Mouse (Mus musculus) lung, embryonic 15.5 days (tissue): Measurements from ENCODE around the gene Cblb. TPM values are rescaled to one million over a fixed set of nuclear protein-coding genes. Genes with fewer than 3 reads are reported as not detected.

Experiments
- ATAC-seq: fragments of 200-750 bp; cut with Nextera tagmentation; 2 replicates; pipeline ENCODE4 v1.8.0; 2017; ENCODE audit warnings: moderate number of reproducible peaks, borderline replicate concordance; ENCODE audit not compliant: low FRiP score, low TSS enrichment; ENCODE audit errors: extremely low read depth
- H3K27ac ChIP-seq: fragments of 300-500 bp; sonication (generic); 2 replicates; pipeline ENCODE4 v1.5.1; 2015; ENCODE audit warnings: moderate library complexity, mild to moderate bottlenecking, inconsistent platforms
- H3K27me3 ChIP-seq: fragments of 300-500 bp; sonication (generic); 2 replicates; pipeline ENCODE4 v1.6.1; 2015; ENCODE audit warnings: inconsistent platforms
- H3K36me3 ChIP-seq: fragments of 300-500 bp; sonication (generic); 2 replicates; pipeline ENCODE4 v1.6.1; 2015; ENCODE audit warnings: inconsistent platforms
- H3K4me1 ChIP-seq: fragments of 300-500 bp; sonication (generic); 2 replicates; pipeline ENCODE4 v1.6.1; 2015; ENCODE audit warnings: inconsistent platforms
- H3K4me2 ChIP-seq: fragments of 300-500 bp; sonication (generic); 2 replicates; pipeline ENCODE4 v1.6.1; 2015; ENCODE audit warnings: inconsistent platforms, mild to moderate bottlenecking, moderate library complexity
- H3K4me3 ChIP-seq: fragments of 300-500 bp; sonication (generic); 2 replicates; pipeline ENCODE4 v1.5.1; 2015; ENCODE audit warnings: mild to moderate bottlenecking, inconsistent platforms
- H3K9ac ChIP-seq: fragments of 300-500 bp; sonication (generic); 2 replicates; pipeline ENCODE4 v1.6.1; 2015; ENCODE audit warnings: inconsistent platforms
- H3K9me3 ChIP-seq: fragments of 300-500 bp; sonication (generic); 2 replicates; pipeline ENCODE4 v1.6.1; 2016; ENCODE audit warnings: inconsistent platforms
- WGBS: fragments of 180-500 bp; shearing (Covaris S2); methylation state at CpG from one replicate; pipeline ENCODE4 v1.1.7; 2015; 5-methylcytosine and 5-hydroxymethylcytosine counted together
- polyA plus RNA-seq: library from polyadenylated mRNA; unstranded; fragments of >200 nt; fragmentation: Nextera tagmentation; extraction: Ambion mirVana; gene quantifications from 2 replicates; pipeline ENCODE4 v1.2.1, GENCODE M21; 2015

Cblb gene
- polyA plus RNA-seq, result 11.1 and 14.6 TPM in 2 replicates

DNA sequence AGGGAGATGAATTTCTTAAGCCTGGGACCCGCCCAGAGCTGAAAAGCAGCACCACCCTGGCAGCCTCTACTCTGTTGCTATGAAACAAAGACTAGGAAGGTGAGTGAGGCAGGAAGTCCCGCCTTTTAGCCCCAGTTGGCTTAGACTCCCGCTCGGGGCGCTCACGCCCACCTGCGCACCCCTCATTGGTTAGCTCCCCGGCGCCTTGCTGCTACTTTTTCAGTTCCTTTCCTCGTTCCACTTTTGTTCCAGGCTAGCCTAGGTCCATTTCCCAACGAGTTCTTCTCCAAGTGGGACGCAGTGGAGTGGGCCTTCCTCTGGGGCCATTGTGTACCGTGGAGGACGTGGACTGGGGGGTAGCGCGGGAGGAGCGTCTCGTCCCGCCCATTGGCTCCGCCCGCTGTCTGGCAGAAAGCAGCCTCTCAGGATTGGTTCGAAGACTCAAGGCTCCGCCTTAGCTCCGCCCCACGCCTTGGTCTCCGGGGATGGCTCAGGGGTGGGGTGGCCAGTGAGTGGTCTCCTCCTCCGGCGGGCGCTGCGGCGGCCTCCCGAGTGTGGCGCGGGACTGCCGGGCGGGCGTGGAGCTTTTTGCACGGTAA is at the start of gene Cblb:
Gene Cblb (plus strand): TSS at position 135 of the 599 bp plus-strand sequence.
- Histone ChIP-seq H3K4me2 (peak within 1 kb of the TSS; percentile 63), H3K36me3 (peaks cover 13% of the 10 kb centered on the region; the same call in 1 of the 2 replicates), H3K9me3 (no peaks in the 10 kb centered on the region), H3K4me1 (peaks cover 27% of the 10 kb centered on the region), H3K9ac (peak within 1 kb of the TSS; percentile 88), H3K27me3 (no peaks in the 10 kb centered on the region), H3K4me3 (peak within 1 kb of the TSS; percentile 89), H3K27ac (peak within 1 kb of the TSS; percentile 99)
- peak; percentile 99 for ATAC-seq
- under 1% methylated on average over 38 of the region's 38 CpGs for WGBS

GRCm38 (mm10) chr16:51985436-51985835 is 45.6 kb upstream of the Cblb start:
- H3K27me3 ChIP-seq, result no peaks in the 10 kb centered on the region
- H3K9ac ChIP-seq, result no peak overlapping the region
- H3K4me2 ChIP-seq, result no peak overlapping the region
- no peaks in the 10 kb centered on the region for H3K4me1 ChIP-seq
- 46% methylated on average over 8 of the region's 8 CpGs for WGBS
- H3K36me3 ChIP-seq, result no peaks in the 10 kb centered on the region
- H3K9me3 ChIP-seq, result no peaks in the 10 kb centered on the region
- H3K4me3 ChIP-seq, result no peak overlapping the region
- no peak overlapping the region for H3K27ac ChIP-seq
- no peak for ATAC-seq

GRCm38 (mm10) chr16:51986207-51986606 is 44.8 kb upstream of the Cblb start:
- H3K4me1 ChIP-seq, result no peaks in the 10 kb centered on the region
- H3K36me3 ChIP-seq, result no peaks in the 10 kb centered on the region
- no peak for ATAC-seq
- no peaks in the 10 kb centered on the region for H3K9me3 ChIP-seq
- no peak overlapping the region for H3K9ac ChIP-seq
- H3K4me2 ChIP-seq, result no peak overlapping the region
- H3K4me3 ChIP-seq, result no peak overlapping the region
- no peaks in the 10 kb centered on the region for H3K27me3 ChIP-seq
- WGBS, result 78% methylated on average over 3 of the region's 3 CpGs
- no peak overlapping the region for H3K27ac ChIP-seq

GRCm38 (mm10) chr16:51987085-51987620 is 43.9 kb upstream of the Cblb start:
- H3K36me3 ChIP-seq, result no peaks in the 10 kb centered on the region
- H3K27me3 ChIP-seq, result no peaks in the 10 kb centered on the region
- no peaks in the 10 kb centered on the region for H3K9me3 ChIP-seq
- 75% methylated on average over 4 of the region's 4 CpGs for WGBS
- H3K9ac ChIP-seq, result no peak overlapping the region
- H3K4me3 ChIP-seq, result no peak overlapping the region
- H3K27ac ChIP-seq, result no peak overlapping the region
- no peak overlapping the region for H3K4me2 ChIP-seq
- no peaks in the 10 kb centered on the region for H3K4me1 ChIP-seq
- ATAC-seq, result no peak

DNA sequence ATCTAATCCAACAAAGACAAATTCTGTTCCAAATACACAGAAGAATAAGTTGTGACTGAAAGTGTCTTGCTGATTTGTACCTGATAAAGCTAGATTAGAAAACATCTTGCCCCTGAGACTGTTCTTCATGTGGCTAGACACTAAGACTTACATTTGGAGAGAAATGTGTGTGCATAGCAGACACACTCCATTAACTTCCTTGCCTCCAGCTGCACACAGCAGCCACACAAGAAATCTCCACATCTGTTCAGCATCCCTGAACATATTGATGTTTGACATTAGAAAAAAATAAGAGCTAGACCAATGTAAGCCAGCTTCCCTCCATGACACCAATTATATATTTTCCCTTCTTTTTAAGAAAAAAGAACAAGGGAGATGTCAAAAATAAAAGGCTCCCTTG is 43.0 kb upstream of the Cblb start:
- Histone ChIP-seq H3K36me3 (no peaks in the 10 kb centered on the region), H3K9ac (no peak overlapping the region), H3K27me3 (no peaks in the 10 kb centered on the region), H3K4me2 (no peak overlapping the region), H3K27ac (no peak overlapping the region), H3K4me3 (no peak overlapping the region), H3K9me3 (no peaks in the 10 kb centered on the region), H3K4me1 (no peaks in the 10 kb centered on the region)
- ATAC-seq, result no peak

DNA sequence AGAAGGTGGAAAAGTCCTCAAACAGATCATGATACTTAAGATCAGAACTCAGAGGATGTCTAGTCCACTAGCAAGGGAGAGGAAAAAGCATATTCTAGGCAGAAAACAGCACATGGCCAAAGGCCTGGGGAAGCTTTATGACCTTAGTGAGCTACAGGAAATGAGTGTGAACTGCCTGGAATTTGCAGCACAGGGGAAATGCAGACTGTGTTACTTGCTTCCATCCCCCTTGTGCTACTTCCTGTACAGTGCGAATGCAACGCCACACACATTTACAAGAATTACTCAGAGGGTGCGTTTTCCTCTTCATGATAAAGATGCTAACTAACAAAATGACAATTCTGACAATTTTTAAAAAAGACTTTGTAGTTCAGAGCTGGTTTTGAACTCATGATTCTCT is 41.8 kb upstream of the Cblb start:
- Histone ChIP-seq H3K27ac (no peak overlapping the region), H3K9me3 (no peaks in the 10 kb centered on the region), H3K36me3 (no peaks in the 10 kb centered on the region), H3K4me3 (no peak overlapping the region), H3K27me3 (no peaks in the 10 kb centered on the region), H3K4me2 (no peak overlapping the region), H3K9ac (no peak overlapping the region), H3K4me1 (no peaks in the 10 kb centered on the region)
- WGBS, result 58% methylated on average over 3 of the region's 3 CpGs
- ATAC-seq, result no peak

GRCm38 (mm10) chr16:52000043-52000442 is 31.0 kb upstream of the Cblb start:
- Histone ChIP-seq H3K4me2 (no peak overlapping the region), H3K4me3 (no peak overlapping the region), H3K36me3 (no peaks in the 10 kb centered on the region), H3K9ac (no peak overlapping the region), H3K9me3 (no peaks in the 10 kb centered on the region), H3K27ac (no peak overlapping the region), H3K4me1 (no peaks in the 10 kb centered on the region), H3K27me3 (no peaks in the 10 kb centered on the region)
- no peak for ATAC-seq
- WGBS, result 80% methylated on average over 3 of the region's 3 CpGs

DNA sequence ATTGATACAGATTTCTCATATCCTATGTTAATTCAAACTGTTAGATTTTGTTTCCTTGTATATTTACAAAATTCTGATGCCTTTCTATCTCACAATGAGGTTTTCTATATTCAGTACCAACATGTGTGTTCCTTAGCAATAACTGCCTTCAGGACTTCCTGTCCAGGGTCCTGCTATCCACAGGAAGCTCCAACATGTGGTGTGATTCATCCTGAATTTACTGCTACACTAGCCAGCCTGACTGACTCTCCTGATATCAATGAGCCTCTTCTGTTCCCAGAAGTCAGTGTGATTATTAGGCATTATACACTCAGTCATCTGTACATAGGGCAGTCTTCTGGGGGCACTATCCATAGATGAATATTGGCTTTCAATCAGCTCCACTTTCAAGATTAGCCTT is 30.2 kb upstream of the Cblb start:
- H3K4me3 ChIP-seq, result no peak overlapping the region
- no peak overlapping the region for H3K27ac ChIP-seq
- H3K4me2 ChIP-seq, result no peak overlapping the region
- H3K4me1 ChIP-seq, result no peaks in the 10 kb centered on the region
- H3K36me3 ChIP-seq, result no peaks in the 10 kb centered on the region
- H3K9ac ChIP-seq, result no peak overlapping the region
- H3K9me3 ChIP-seq, result no peaks in the 10 kb centered on the region
- H3K27me3 ChIP-seq, result no peaks in the 10 kb centered on the region
- ATAC-seq, result no peak

DNA sequence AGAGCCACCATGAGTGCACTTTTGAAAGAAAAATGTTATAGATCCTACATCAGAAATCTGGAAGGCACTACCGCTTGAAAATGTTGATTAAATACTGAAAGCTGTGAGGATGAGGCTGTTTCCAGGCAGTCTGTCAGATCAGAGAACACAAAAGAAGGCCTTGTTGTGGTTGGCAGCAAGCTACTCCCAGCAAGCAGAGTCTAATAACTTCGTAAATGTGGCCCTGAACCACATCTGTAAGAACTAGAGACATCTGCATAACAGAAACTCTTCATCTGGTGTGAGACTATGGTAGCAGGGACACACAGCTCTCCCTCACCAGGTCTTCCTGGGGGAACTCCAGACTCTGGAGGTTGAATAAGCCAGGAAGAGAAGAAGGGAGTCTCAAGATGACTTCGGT is 24.0 kb upstream of the Cblb start:
- no peak overlapping the region for H3K4me3 ChIP-seq
- 76% methylated on average over 3 of the region's 3 CpGs for WGBS
- no peaks in the 10 kb centered on the region for H3K36me3 ChIP-seq
- no peak for ATAC-seq
- no peak overlapping the region for H3K27ac ChIP-seq
- no peaks in the 10 kb centered on the region for H3K27me3 ChIP-seq
- H3K9me3 ChIP-seq, result no peaks in the 10 kb centered on the region
- H3K9ac ChIP-seq, result no peak overlapping the region
- no peaks in the 10 kb centered on the region; the same call in 1 of the 2 replicates for H3K4me1 ChIP-seq
- no peak overlapping the region for H3K4me2 ChIP-seq

- WGBS, result 34% methylated on average over 2 of the region's 2 CpGs
- ATAC-seq, result no peak
- H3K27me3 ChIP-seq, result no peaks in the 10 kb centered on the region
These were observed 22.6 kb upstream of the Cblb start for GRCm38 (mm10) chr16:52008471-52008870.

DNA sequence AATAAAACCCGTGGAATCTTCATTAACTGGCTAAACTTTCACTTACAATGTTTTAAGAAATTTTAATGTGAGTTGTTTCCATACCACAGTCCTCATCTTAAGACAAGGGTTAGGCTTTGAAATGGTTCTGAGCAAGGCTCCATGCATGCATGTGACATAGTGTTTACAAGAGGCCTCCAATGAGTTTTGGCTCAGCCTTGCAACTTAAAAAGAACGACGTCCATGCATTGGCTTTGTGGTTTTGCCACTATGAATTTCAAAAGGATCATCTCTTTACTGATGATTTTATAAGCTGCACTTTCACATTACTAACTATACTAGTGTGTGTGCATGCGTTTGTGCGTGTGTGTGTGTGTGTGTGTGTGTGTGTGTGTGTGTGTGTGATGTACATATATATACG is 21.6 kb upstream of the Cblb start:
- no peak overlapping the region for H3K4me2 ChIP-seq
- no peak overlapping the region for H3K4me3 ChIP-seq
- no peak overlapping the region for H3K27ac ChIP-seq
- 85% methylated on average over 6 of the region's 6 CpGs for WGBS
- H3K9me3 ChIP-seq, result no peaks in the 10 kb centered on the region
- no peak for ATAC-seq
- no peaks in the 10 kb centered on the region; the same call in 1 of the 2 replicates for H3K4me1 ChIP-seq
- no peak overlapping the region for H3K9ac ChIP-seq
- no peaks in the 10 kb centered on the region for H3K36me3 ChIP-seq
- no peaks in the 10 kb centered on the region for H3K27me3 ChIP-seq

More at GRCm38 (mm10) chr16:52008471-52008870, 22.6 kb upstream of the Cblb start:
- Histone ChIP-seq H3K4me2 (no peak overlapping the region), H3K9me3 (no peaks in the 10 kb centered on the region), H3K36me3 (no peaks in the 10 kb centered on the region), H3K4me3 (no peak overlapping the region), H3K4me1 (no peaks in the 10 kb centered on the region; the same call in 1 of the 2 replicates), H3K9ac (no peak overlapping the region), H3K27ac (no peak overlapping the region)

DNA sequence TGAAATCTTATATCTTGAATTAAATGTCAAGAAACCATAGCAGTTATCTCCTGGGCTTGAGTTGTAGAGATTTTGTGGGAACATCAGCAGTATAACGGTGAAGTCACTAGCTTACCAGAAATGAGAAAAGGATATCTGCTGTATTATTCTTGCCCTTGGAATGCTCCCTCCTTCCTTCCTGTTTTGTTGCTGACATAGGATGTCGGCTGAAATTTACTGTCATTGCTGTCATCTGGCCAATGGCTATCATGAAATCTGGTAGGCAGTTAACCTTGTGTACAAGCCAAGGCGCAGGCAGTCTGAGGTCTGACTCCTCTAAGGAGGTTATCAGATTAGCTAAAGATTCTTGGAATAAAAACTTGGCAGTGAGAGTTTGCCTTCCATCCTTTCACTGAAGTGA is 18.0 kb upstream of the Cblb start:
- Histone ChIP-seq H3K27me3 (no peaks in the 10 kb centered on the region), H3K9me3 (no peaks in the 10 kb centered on the region), H3K4me2 (no peak overlapping the region), H3K27ac (no peak overlapping the region), H3K4me1 (no peaks in the 10 kb centered on the region; the same call in 1 of the 2 replicates), H3K36me3 (no peaks in the 10 kb centered on the region), H3K4me3 (no peak overlapping the region), H3K9ac (no peak overlapping the region)
- ATAC-seq, result no peak
- WGBS, result 56% methylated on average over 3 of the region's 3 CpGs
